Mouse (Mus musculus): Measurements from ENCODE around the gene Astn1.
A peak's percentile ranks its signal among the peaks of the same experiment; 100 is the strongest.

Astn1 gene

GRCm38 (mm10) chr1:158545095-158545494 is 183.0 kb downstream of the Astn1 start:
- no peak for DNase-seq

GRCm38 (mm10) chr1:158546513-158546912 is 184.4 kb downstream of the Astn1 start:
- DNase-seq = no peak

GRCm38 (mm10) chr1:158547592-158548211 is 185.6 kb downstream of the Astn1 start:
- DNase-seq = peak; percentile 47

DNA sequence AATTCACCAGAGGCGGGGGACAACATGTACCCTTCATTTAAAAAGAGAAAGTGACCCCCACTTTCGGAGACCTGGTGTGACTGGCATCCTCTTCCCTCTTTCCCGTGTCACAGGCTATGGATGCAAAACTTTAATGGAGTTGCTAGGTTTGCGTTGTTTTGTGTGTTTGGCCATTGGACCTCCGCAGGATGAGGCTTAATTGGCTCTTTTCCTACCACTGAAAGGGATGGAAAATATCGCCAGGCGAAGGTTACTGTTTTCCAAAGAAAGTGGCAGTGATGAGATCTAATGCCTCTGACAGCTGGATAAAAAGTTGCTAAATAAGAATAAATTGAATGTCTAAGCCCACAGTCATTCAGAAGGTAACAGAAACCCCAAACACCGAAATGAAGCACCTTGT is 186.2 kb downstream of the Astn1 start:
- DNase-seq = no peak

DNA sequence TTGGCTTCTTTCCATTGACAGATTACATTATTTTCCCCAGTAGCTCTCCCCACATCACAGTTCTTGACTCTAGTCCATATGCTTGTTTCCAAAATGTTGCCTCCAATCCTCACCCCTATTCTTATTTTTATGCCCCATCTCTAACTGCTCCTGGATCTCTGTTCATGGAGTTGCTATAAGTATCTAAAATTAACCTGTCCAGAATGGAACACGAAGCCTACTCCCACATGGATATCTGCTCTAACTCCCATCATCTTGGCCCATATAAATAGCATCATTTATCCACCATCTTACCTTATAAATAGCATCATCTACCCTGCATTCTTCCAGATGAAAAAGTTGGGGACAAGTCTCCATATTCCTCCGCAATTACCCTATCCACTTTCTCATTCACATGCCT is 187.5 kb downstream of the Astn1 start:
- DNase-seq = no peak

GRCm38 (mm10) chr1:158551951-158552350 is 189.9 kb downstream of the Astn1 start:
- DNase-seq = no peak

GRCm38 (mm10) chr1:158553341-158553740 is 191.3 kb downstream of the Astn1 start:
- no peak for DNase-seq

DNA sequence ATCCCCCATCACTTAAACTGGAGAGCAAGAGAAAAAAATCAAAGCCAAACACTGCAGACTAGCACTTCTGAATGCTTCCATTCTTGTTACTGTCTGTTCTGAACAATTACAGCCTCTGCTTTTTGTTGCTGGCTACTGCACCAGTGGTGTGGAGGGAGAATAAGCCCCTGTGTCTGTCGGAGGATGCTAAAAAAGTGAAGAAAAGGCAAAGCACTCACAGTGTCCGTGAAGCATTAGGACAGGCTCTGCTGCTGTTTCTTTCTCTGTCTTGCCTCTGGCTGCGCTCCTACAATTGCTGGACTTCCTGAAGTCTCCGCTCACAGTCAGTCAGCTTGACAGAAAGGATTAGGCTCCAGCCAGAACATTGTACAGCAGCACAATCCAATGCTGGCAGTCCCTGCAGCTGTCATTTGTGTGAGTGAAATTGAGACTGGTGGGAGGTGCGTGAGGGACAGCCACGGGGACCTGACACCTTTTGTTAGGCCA is 192.0 kb downstream of the Astn1 start:
- DNase-seq = no peak

DNA sequence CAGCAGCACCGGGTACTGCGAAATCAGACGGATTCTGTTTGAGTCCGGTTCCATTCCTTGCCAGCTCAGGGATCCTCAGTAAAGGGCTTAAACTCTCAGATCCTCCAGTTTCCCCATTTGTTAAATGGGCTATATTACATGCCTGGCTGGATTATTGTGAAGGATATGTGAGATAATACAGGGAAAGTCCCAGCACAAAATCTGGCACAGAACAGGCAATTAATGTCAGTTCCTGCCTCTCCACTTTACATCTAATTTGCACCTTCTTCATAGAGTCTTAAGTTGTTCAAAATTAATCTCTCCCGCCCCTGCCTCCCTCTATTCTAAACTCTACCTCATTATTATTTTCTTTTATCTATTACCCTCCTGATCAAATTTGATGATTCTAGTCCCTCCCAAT is 211.1 kb downstream of the Astn1 start:
- DNase-seq = no peak

- no peak for DNase-seq
These were observed 211.5 kb downstream of the Astn1 start for GRCm38 (mm10) chr1:158573597-158573996.

GRCm38 (mm10) chr1:158575997-158576396 is 213.9 kb downstream of the Astn1 start:
- no peak for DNase-seq

- no peak for DNase-seq
These were observed 219.7 kb downstream of the Astn1 start for GRCm38 (mm10) chr1:158581806-158582205.

DNA sequence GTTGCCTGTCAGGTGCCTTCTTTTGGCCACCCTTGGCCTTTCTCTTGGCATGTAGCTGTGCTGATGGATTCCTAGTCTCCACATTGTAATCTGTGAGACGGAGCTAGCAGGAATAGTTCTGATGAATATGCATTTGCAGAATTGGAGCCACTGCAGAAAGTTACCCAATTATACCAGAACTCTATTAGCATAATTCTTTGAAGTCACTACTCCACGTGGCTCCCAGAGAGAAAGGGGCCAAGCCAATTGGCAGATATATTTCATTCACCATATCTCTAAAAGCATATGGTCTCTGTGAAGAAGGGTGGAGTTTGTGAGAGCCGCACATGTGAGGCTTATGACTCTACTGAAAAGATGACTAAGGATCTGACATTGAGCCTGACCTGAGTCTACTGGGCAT is 226.8 kb downstream of the Astn1 start:
- DNase-seq = no peak

GRCm38 (mm10) chr1:158596726-158597448 is 234.8 kb downstream of the Astn1 start:
- DNase-seq = peak; percentile 69

- no peak for DNase-seq
These were observed 235.9 kb downstream of the Astn1 start for GRCm38 (mm10) chr1:158597996-158598395.

DNA sequence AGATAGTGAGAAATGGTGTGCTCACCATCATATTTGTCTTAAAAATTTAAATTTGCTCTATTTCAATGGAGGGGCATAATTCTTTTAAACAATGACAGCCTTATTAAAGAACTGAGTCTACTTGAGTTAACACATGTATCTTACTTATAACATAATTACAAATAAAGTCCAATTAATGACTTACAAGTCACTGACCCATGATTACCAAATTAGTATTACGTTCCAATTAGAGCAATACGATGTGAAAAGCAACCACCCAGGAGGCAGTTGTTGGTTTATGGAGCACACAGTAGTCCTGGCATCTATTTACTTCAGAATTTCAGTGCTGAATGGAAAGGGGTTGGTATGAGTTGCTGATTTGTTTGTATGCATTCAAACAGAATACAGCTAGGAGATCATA is 237.4 kb downstream of the Astn1 start:
- no peak for DNase-seq

DNA sequence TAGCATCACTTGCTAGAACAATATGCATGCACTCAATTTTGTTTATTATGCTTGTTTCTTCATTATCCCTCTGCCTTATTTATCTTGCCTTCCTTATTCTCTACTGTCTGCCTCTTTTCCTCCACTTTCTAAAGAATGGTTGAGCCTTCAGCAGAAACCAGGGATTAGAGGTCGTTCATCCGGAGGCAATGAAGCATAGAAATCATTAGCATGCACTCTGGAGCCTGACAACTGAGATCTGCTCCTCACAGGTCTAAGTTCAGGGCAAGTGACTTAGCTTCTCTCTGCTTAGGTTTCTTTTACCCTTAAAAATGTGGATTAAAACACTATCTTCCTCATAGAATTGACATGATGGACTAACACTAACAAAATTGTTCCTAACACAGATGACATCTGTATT is 241.0 kb downstream of the Astn1 start:
- no peak for DNase-seq

GRCm38 (mm10) chr1:158604149-158604548 is 242.1 kb downstream of the Astn1 start:
- no peak for DNase-seq

DNA sequence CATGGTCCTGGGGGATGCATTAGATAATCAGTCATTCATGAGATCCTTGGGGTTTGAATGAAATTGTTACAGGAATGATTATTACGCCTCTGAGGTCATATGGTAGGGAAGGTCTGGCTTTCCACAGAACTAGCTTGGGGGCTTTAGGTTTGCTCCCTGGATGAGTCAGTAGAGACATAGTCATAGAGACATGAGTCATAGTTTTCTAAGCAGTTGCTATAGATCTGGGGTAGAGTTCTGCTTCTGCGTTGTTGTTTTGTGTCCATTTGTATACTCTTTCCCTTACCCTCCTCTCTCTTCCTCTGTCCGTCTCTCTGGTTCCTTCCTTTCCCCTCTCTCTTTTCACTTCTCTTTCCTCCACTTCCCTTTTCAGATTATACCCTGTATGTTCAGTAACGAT is 243.5 kb downstream of the Astn1 start:
- DNase-seq = no peak

- DNase-seq = no peak
These were observed 244.3 kb downstream of the Astn1 start for GRCm38 (mm10) chr1:158606324-158606723.

DNA sequence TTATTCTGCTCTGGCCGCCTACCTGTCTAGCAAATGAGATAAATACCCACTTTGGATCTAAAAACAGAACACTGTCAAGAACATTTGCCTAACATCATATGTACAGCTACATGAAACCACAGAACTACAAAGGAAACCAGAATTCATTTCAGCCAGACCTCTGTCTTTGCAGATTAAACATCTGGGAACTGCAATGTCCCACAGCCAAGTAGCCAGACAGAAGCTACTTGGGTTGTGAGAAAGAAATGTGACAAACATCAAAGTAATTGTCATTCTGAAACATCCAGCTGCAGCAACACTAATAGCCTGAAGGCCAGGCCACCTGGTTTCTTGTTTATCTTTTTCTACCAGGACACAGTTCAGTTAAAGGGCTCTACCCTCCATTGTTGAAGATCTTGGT is 245.1 kb downstream of the Astn1 start:
- DNase-seq = no peak

- no peak for DNase-seq
These were observed 253.1 kb downstream of the Astn1 start for GRCm38 (mm10) chr1:158615202-158615601.

- DNase-seq = no peak
These were observed 255.9 kb downstream of the Astn1 start for GRCm38 (mm10) chr1:158617943-158618342.

DNA sequence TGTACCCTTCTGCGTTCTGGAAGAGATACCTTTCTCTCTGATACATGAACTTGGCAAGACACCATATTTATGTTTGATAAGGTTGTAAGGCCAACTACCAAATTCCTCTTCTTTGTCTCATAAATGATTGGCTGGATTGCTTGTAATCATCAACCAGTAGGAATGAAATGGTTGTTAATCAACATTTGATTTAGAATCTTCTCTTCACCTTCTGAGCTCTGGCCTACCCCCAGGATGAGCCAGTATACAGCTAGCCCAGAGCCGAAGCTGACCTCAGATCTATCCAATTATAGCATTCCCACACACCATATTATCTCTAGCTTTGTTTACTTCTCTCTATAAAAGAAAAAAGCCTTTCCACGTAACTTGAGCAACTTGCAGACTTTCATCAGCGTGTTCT is 270.9 kb downstream of the Astn1 start:
- no peak for DNase-seq

DNA sequence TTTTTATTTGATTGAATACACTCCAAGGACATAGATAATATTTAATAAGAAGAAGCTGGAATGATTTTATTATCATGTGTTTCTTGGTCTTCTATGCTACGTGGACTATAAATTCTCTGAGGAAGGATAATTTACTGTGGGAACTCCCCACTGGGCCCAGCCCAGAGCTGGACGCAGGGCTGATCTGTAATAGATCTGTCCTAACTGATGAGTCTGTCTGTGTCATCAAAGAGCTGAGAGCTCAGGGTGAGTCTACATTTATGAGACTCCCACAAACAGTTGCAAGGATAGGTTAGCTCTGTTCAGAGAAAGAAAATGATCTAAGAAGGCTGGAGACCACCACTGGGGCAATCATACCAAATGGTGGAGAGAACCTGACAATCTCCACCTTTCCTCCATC is 271.4 kb downstream of the Astn1 start:
- no peak for DNase-seq

All from right cerebral cortex, postnatal 14 days (tissue).